Mouse (Mus musculus) MEL (cell line): ENCODE results near the gene Sh3tc1.

Source experiments
- CHD1 ChIP-seq: IDR thresholded peaks from 2 replicates; pipeline ENCODE4 v1.6.1; 2012; ENCODE audit warnings: low read depth, mild to moderate bottlenecking, inconsistent platforms, low read length, improper control_type of control experiment
- CTCF ChIP-seq, 3 experiments: IDR thresholded peaks in 2 of 3; conservative IDR thresholded peaks in 1 of 3; 2 replicates each; pipeline ENCODE4 v1.5.1; 2011 to 2012; ENCODE audit warnings: low read length in 3 of 3, low read depth in 2 of 3, mild to moderate bottlenecking in 2 of 3, improper control_type of control experiment in 1 of 3, inconsistent platforms in 1 of 3, mixed read lengths in 1 of 3, moderate library complexity in 1 of 3; ENCODE audit not compliant: control insufficient read depth in 1 of 3, insufficient read depth in 1 of 3, poor library complexity in 1 of 3, severe bottlenecking in 1 of 3
- GABPA ChIP-seq: IDR thresholded peaks from 2 replicates; pipeline ENCODE4 v1.6.1; 2012; ENCODE audit warnings: low read depth, mild to moderate bottlenecking, inconsistent platforms, low read length, improper control_type of control experiment, moderate library complexity
- GATA1 ChIP-seq: IDR thresholded peaks from 2 replicates; pipeline ENCODE4 v1.6.1; 2011; ENCODE audit warnings: low read depth, low read length, improper control_type of control experiment
- MAX ChIP-seq: IDR thresholded peaks from 2 replicates; pipeline ENCODE4 v1.6.1; 2011; ENCODE audit warnings: low read length, improper control_type of control experiment
- MYC ChIP-seq: IDR thresholded peaks from 2 replicates; pipeline ENCODE4 v1.6.1; 2011; ENCODE audit warnings: low read depth, mild to moderate bottlenecking, low read length, improper control_type of control experiment, moderate library complexity
- POLR2A ChIP-seq, 2 experiments: IDR thresholded peaks; 2 replicates each; pipeline ENCODE4 v1.6.1; 2011 to 2012; ENCODE audit warnings: low read length in 2 of 2, mild to moderate bottlenecking in 2 of 2, control low read depth in 1 of 2, improper control_type of control experiment in 1 of 2, low read depth in 1 of 2, moderate library complexity in 1 of 2; ENCODE audit not compliant: control insufficient read depth in 1 of 2, insufficient read depth in 1 of 2, poor library complexity in 1 of 2
- TCF12 ChIP-seq: IDR thresholded peaks from 2 replicates; pipeline ENCODE4 v1.6.1; 2014; ENCODE audit warnings: low read depth, mild to moderate bottlenecking, inconsistent platforms, low read length, improper control_type of control experiment, moderate library complexity
- USF1 ChIP-seq: IDR thresholded peaks from 2 replicates; pipeline ENCODE4 v1.6.1; 2014; ENCODE audit warnings: low read depth, mild to moderate bottlenecking, inconsistent platforms, low read length, improper control_type of control experiment, moderate library complexity
- ZC3H11A ChIP-seq: IDR thresholded peaks from 2 replicates; pipeline ENCODE4 v1.6.1; 2012; ENCODE audit warnings: low read depth, mild to moderate bottlenecking, inconsistent platforms, low read length, improper control_type of control experiment

GRCm38 (mm10) chr5:35787847-35788246 is 48.1 kb upstream of the Sh3tc1 start:
- TF ChIP-seq MYC, result no peak
- TF ChIP-seq MAX, result no peak
- no peak for TF ChIP-seq POLR2A (IDR thresholded peaks at IDR 0.05; ENCODE audit: control insufficient read depth in 1 of 2, insufficient read depth in 1 of 2, low read depth in 1 of 2, low read length in 2 of 2, poor library complexity in 1 of 2)
- TF ChIP-seq GATA1, result no peak
- TF ChIP-seq CHD1, result no peak
- no peak for TF ChIP-seq CTCF (IDR thresholded peaks at IDR 0.05 in 2 of 3, conservative IDR thresholded peaks at IDR 0.05 in 1 of 3; ENCODE audit: control insufficient read depth in 1 of 3, insufficient read depth in 1 of 3, low read depth in 2 of 3, low read length in 3 of 3, poor library complexity in 1 of 3, severe bottlenecking in 1 of 3)
- TF ChIP-seq GABPA, result no peak
- no peak for TF ChIP-seq ZC3H11A
- TF ChIP-seq TCF12, result no peak
- no peak for TF ChIP-seq USF1
